Comparison of ENCODE assay signal across 30 mouse cellular contexts in genomic region chr7:117498173-117498572, GRCm38 (mm10).
"Had no signal": no experiment of that assay in that cellular context is flagged by ENCODE, and none has a peak within 500 bp of the region (broad histone marks: within the 10 kb centered on the region; RNA-seq: fewer than 3 reads in every experiment).

No protein-coding gene starts in this region.

- H3K4me2 ChIP-seq: heart, embryonic 11.5 days; heart, embryonic 13.5 days; heart, embryonic 15.5 days; hindbrain, embryonic 12.5 days; hindbrain, embryonic 14.5 days; intestine, embryonic 15.5 days; kidney, embryonic 15.5 days; limb, embryonic 12.5 days; liver, embryonic 11.5 days; liver, embryonic 13.5 days; liver, embryonic 15.5 days had no signal

- H3K9ac ChIP-seq: heart, embryonic 13.5 days; heart, embryonic 15.5 days; hindbrain, embryonic 12.5 days; hindbrain, embryonic 14.5 days; intestine, embryonic 15.5 days; kidney, embryonic 15.5 days; limb, embryonic 12.5 days; liver, embryonic 13.5 days; liver, embryonic 15.5 days had no signal

- H3K36me3 ChIP-seq: heart, embryonic 15.5 days; hindbrain, embryonic 10.5 days; hindbrain, embryonic 12.5 days; intestine, embryonic 15.5 days; limb, embryonic 12.5 days; liver, embryonic 13.5 days; liver, embryonic 15.5 days had no signal

- H3K4me1 ChIP-seq: intestine, embryonic 15.5 days; kidney, embryonic 15.5 days; liver, embryonic 13.5 days; liver, embryonic 15.5 days had no signal

- DNase-seq: gastrocnemius, adult 2 months; gastrocnemius, postnatal 10 days; gastrocnemius, postnatal 25 days; heart, adult 11 months; heart, adult 2 months; heart, postnatal 14 days; heart, postnatal 36 days; kidney, adult 2 months; kidney, adult 9 months; kidney, postnatal 14 days; kidney, postnatal 36 days; liver; liver, embryonic 13.5 days had no signal

- H3K27ac ChIP-seq: gastrocnemius, adult 2 months; heart, adult 2 months; heart, embryonic 13.5 days; heart, embryonic 15.5 days; hindbrain, embryonic 10.5 days; hindbrain, embryonic 12.5 days; hindbrain, embryonic 14.5 days; intestine, embryonic 15.5 days; kidney, embryonic 15.5 days; kidney, postnatal 0 days; left cerebral cortex, adult 2 months; limb, embryonic 10.5 days; limb, embryonic 12.5 days; liver, embryonic 13.5 days; liver, embryonic 15.5 days had no signal

- H3K9me3 ChIP-seq: intestine, embryonic 15.5 days; limb, embryonic 10.5 days; liver, embryonic 13.5 days; liver, embryonic 15.5 days had no signal

- ATAC-seq: hindbrain, embryonic 16.5 days; intestine, embryonic 15.5 days; intestine, postnatal 0 days had no signal

- H3K27me3 ChIP-seq: heart, embryonic 13.5 days; heart, embryonic 15.5 days; hindbrain, embryonic 12.5 days; intestine, embryonic 15.5 days; kidney, embryonic 15.5 days; limb, embryonic 12.5 days; liver, embryonic 13.5 days; liver, embryonic 15.5 days had no signal

- H3K4me3 ChIP-seq: gastrocnemius, adult 2 months; heart, adult 2 months; heart, embryonic 13.5 days; heart, embryonic 15.5 days; hindbrain, embryonic 10.5 days; hindbrain, embryonic 12.5 days; intestine, embryonic 15.5 days; kidney, embryonic 15.5 days; layer of hippocampus, adult 2 months; left cerebral cortex, adult 2 months; limb, embryonic 10.5 days; limb, embryonic 12.5 days; liver, embryonic 13.5 days; liver, embryonic 15.5 days had no signal
